26 mouse cellular contexts compared by ENCODE assay signal in the genomic region with DNA sequence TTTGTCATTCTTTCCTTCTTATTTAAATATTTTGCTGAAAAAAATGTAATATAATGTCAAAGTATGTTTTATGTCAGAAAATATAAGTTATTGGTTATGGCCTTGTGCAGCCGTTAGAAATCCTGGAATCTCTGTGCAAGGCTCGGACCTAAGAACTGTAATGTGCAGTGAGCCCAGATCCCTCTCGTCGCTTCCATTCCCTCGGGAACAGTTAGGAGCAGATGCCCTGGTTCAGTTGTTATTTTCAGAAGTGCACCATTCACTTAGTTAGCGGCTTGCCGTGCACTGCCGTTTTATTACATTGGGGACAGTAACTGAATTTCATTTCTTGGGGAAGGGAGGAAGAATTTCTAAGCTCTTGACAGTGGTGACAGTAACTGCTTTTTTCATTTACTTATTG.
DNase-seq lines count a peak whose midpoint lies in the region; ATAC-seq lines count a peak whose summit lies in the region.
"Had no signal": no experiment of that assay in that cellular context is flagged by ENCODE, and none has a peak within 500 bp of the region (broad histone marks: within the 10 kb centered on the region; RNA-seq: fewer than 3 reads in every experiment).

No protein-coding gene starts in this region.

- DNase-seq in embryonic facial prominence, embryonic 14.5 days (ENCODE audit: low spot score) = peak; percentile 15
- DNase-seq in embryonic facial prominence, embryonic 10.5 days (ENCODE audit: low spot score) = no peak
- DNase-seq in midbrain, embryonic 14.5 days = peak; percentile 41
- DNase-seq in retina, embryonic 14.5 days (ENCODE audit: low spot score) = peak; percentile 11
- no peak for DNase-seq in retina, postnatal 1 day
- DNase-seq in heart, adult 9 months (ENCODE audit: low spot score in 2 of 2) = no peak
- DNase-seq: adrenal gland, adult 8-10 months; adrenal gland, postnatal 25 days; B cell, adult 2 months; cerebellum, adult 18-20 months; cerebellum, adult 9-10 months; cerebellum, postnatal 14 days; forebrain, postnatal 0 days; gastrocnemius, postnatal 25 days; heart, adult 18-20 months; heart, postnatal 14 days; heart, postnatal 4 days had no signal

- H3K27ac ChIP-seq in embryonic facial prominence, embryonic 14.5 days (replicated peaks; ENCODE audit: low read depth, low read length) = no peak overlapping the region
- H3K27ac ChIP-seq in embryonic facial prominence, embryonic 10.5 days (replicated peaks) = no peak overlapping the region
- H3K27ac ChIP-seq in midbrain, embryonic 14.5 days (replicated peaks; ENCODE audit: low read depth, low read length) = no peak overlapping the region
- H3K27ac ChIP-seq in midbrain, embryonic 16.5 days (ENCODE audit: low read length) = no peak overlapping the region
- H3K27ac ChIP-seq: embryonic facial prominence, embryonic 15.5 days; heart, embryonic 10.5 days; heart, embryonic 13.5 days; hindbrain, embryonic 14.5 days had no signal

- H3K9ac ChIP-seq in embryonic facial prominence, embryonic 14.5 days (ENCODE audit: low read depth, low read length) = no peak overlapping the region
- H3K9ac ChIP-seq in midbrain, embryonic 14.5 days (replicated peaks; ENCODE audit: low read length) = no peak overlapping the region
- no peak overlapping the region for H3K9ac ChIP-seq in midbrain, embryonic 16.5 days (ENCODE audit: low read depth, low read length)
- H3K9ac ChIP-seq: embryonic facial prominence, embryonic 15.5 days; forebrain, postnatal 0 days; heart, embryonic 13.5 days; hindbrain, embryonic 14.5 days had no signal

- H3K36me3 ChIP-seq in embryonic facial prominence, embryonic 14.5 days (ENCODE audit: control insufficient read depth, insufficient read depth, low read length) = peaks cover 36% of the 10 kb centered on the region
- H3K36me3 ChIP-seq in embryonic facial prominence, embryonic 10.5 days (replicated peaks) = peaks cover 22% of the 10 kb centered on the region
- H3K36me3 ChIP-seq in midbrain, embryonic 14.5 days (ENCODE audit: control insufficient read depth, insufficient read depth, low read length) = peaks cover 3% of the 10 kb centered on the region; the same call in 1 of the 2 replicates
- H3K36me3 ChIP-seq in midbrain, embryonic 16.5 days (ENCODE audit: control insufficient read depth, insufficient read depth, low read length) = no peaks in the 10 kb centered on the region

- 80% methylated on average over 8 of the region's 8 CpGs for WGBS in embryonic facial prominence, embryonic 14.5 days
- WGBS in embryonic facial prominence, embryonic 10.5 days = 88% methylated on average over 8 of the region's 8 CpGs
- WGBS in midbrain, embryonic 14.5 days = 67% methylated on average over 8 of the region's 8 CpGs
- WGBS in midbrain, embryonic 16.5 days = 72% methylated on average over 8 of the region's 8 CpGs

- no peak overlapping the region for H3K4me3 ChIP-seq in embryonic facial prominence, embryonic 14.5 days (ENCODE audit: low read depth, low read length)
- H3K4me3 ChIP-seq in embryonic facial prominence, embryonic 10.5 days = no peak overlapping the region
- no peak overlapping the region for H3K4me3 ChIP-seq in midbrain, embryonic 14.5 days (replicated peaks; ENCODE audit: low read depth, low read length)
- no peak overlapping the region for H3K4me3 ChIP-seq in midbrain, embryonic 16.5 days (ENCODE audit: low read depth, low read length)
- H3K4me3 ChIP-seq: embryonic facial prominence, embryonic 15.5 days; heart, embryonic 10.5 days; heart, embryonic 13.5 days had no signal

- no peak overlapping the region for H3K4me2 ChIP-seq in embryonic facial prominence, embryonic 14.5 days (ENCODE audit: low read depth, low read length)
- H3K4me2 ChIP-seq in midbrain, embryonic 14.5 days (ENCODE audit: low read length) = no peak overlapping the region
- H3K4me2 ChIP-seq in midbrain, embryonic 16.5 days (ENCODE audit: low read length) = no peak overlapping the region
- H3K4me2 ChIP-seq: embryonic facial prominence, embryonic 15.5 days; heart, embryonic 13.5 days; hindbrain, embryonic 14.5 days had no signal

- ATAC-seq in embryonic facial prominence, embryonic 14.5 days (ENCODE audit: low read depth) = no peak
- no peak for ATAC-seq in midbrain, embryonic 14.5 days (ENCODE audit: low FRiP score, low TSS enrichment)
- ATAC-seq in midbrain, embryonic 16.5 days = no peak
- ATAC-seq: forebrain, embryonic 14.5 days; forebrain, postnatal 0 days; intestine, postnatal 0 days had no signal

- no peaks in the 10 kb centered on the region for H3K4me1 ChIP-seq in embryonic facial prominence, embryonic 14.5 days (ENCODE audit: control insufficient read depth, insufficient read depth, low read length)
- no peaks in the 10 kb centered on the region for H3K4me1 ChIP-seq in embryonic facial prominence, embryonic 10.5 days
- no peaks in the 10 kb centered on the region for H3K4me1 ChIP-seq in midbrain, embryonic 14.5 days (ENCODE audit: control insufficient read depth, insufficient read depth, low read length)
- no peaks in the 10 kb centered on the region for H3K4me1 ChIP-seq in midbrain, embryonic 16.5 days (ENCODE audit: control insufficient read depth, insufficient read depth, low read length)
- H3K4me1 ChIP-seq: embryonic facial prominence, embryonic 15.5 days; heart, embryonic 10.5 days; heart, embryonic 13.5 days had no signal

- H3K9me3 ChIP-seq in embryonic facial prominence, embryonic 14.5 days (ENCODE audit: control insufficient read depth, low read length) = no peaks in the 10 kb centered on the region
- H3K9me3 ChIP-seq in embryonic facial prominence, embryonic 10.5 days = no peaks in the 10 kb centered on the region
- H3K9me3 ChIP-seq in midbrain, embryonic 14.5 days (ENCODE audit: control insufficient read depth, low read length) = no peaks in the 10 kb centered on the region
- H3K9me3 ChIP-seq in midbrain, embryonic 16.5 days (replicated peaks; ENCODE audit: control insufficient read depth, low read length, poor library complexity, severe bottlenecking) = no peaks in the 10 kb centered on the region
- H3K9me3 ChIP-seq: embryonic facial prominence, embryonic 15.5 days; G1E; heart, embryonic 10.5 days; heart, embryonic 13.5 days had no signal

- no peaks in the 10 kb centered on the region for H3K27me3 ChIP-seq in embryonic facial prominence, embryonic 14.5 days (replicated peaks; ENCODE audit: control insufficient read depth, insufficient read depth, low read length)
- H3K27me3 ChIP-seq in embryonic facial prominence, embryonic 10.5 days (replicated peaks; ENCODE audit: low read depth, poor library complexity, severe bottlenecking) = no peaks in the 10 kb centered on the region
- no peaks in the 10 kb centered on the region for H3K27me3 ChIP-seq in midbrain, embryonic 14.5 days (ENCODE audit: control insufficient read depth, insufficient read depth, low read length)
- no peaks in the 10 kb centered on the region for H3K27me3 ChIP-seq in midbrain, embryonic 16.5 days (ENCODE audit: control insufficient read depth, insufficient read depth, low read depth, low read length)
- H3K27me3 ChIP-seq: CH12.LX; embryonic facial prominence, embryonic 15.5 days; heart, embryonic 13.5 days had no signal

Comparison
In these comparisons a context has a peak if more than half of its experiments do, and no peak if none do; other contexts are left out.
1. DNase-seq: peak in embryonic facial prominence, embryonic 14.5 days (single experiment), midbrain, embryonic 14.5 days (single experiment) and retina, embryonic 14.5 days (single experiment); none in embryonic facial prominence, embryonic 10.5 days (single experiment), retina, postnatal 1 day (single experiment) and heart, adult 9 months (0 of 2).